Mouse (Mus musculus) kidney, embryonic 15.5 days (tissue): Measurements from ENCODE around the gene Rasgef1b. TPM values are rescaled to one million over a fixed set of nuclear protein-coding genes. Genes with fewer than 3 reads are reported as not detected.
A peak's percentile ranks its signal among the peaks of the same experiment; 100 is the strongest.

Experiments used
- ATAC-seq: fragments of 200-750 bp; cut with Nextera tagmentation; replicated peaks from 2 replicates; pipeline ENCODE4 v1.8.0; 2017; ENCODE audit warnings: moderate TSS enrichment; ENCODE audit not compliant: low FRiP score
- H3K27ac ChIP-seq: fragments of 300-500 bp; sonication (generic); 2 replicates; pipeline ENCODE4 v1.5.1; 2015; ENCODE audit warnings: mild to moderate bottlenecking, inconsistent platforms
- H3K27me3 ChIP-seq: fragments of 300-500 bp; sonication (generic); 2 replicates; pipeline ENCODE4 v1.6.1; 2015; ENCODE audit warnings: inconsistent platforms
- H3K36me3 ChIP-seq: fragments of 300-500 bp; sonication (generic); 2 replicates; pipeline ENCODE4 v1.6.1; 2015; ENCODE audit warnings: inconsistent platforms
- H3K4me1 ChIP-seq: fragments of 300-500 bp; sonication (generic); 2 replicates; pipeline ENCODE4 v1.6.1; 2015; ENCODE audit warnings: inconsistent platforms
- H3K4me2 ChIP-seq: fragments of 300-500 bp; sonication (generic); 2 replicates; pipeline ENCODE4 v1.6.1; 2015; ENCODE audit warnings: moderate library complexity, mild to moderate bottlenecking, inconsistent platforms
- H3K4me3 ChIP-seq: fragments of 300-500 bp; sonication (generic); replicated peaks from 2 replicates; pipeline ENCODE4 v1.5.1; 2015; ENCODE audit warnings: mild to moderate bottlenecking, inconsistent platforms
- H3K9ac ChIP-seq: fragments of 300-500 bp; sonication (generic); 2 replicates; pipeline ENCODE4 v1.6.1; 2015; ENCODE audit warnings: mild to moderate bottlenecking, inconsistent platforms
- H3K9me3 ChIP-seq: fragments of 300-500 bp; sonication (generic); replicated peaks from 2 replicates; pipeline ENCODE4 v1.6.1; 2016; ENCODE audit warnings: inconsistent platforms
- WGBS: fragments of 180-500 bp; shearing (Covaris S2); methylation state at CpG from one replicate; pipeline ENCODE4 v1.1.7; 2015; ENCODE audit warnings: mixed read lengths; 5-methylcytosine and 5-hydroxymethylcytosine counted together
- polyA plus RNA-seq: library from polyadenylated mRNA; unstranded; fragments of >200 nt; fragmentation: Nextera tagmentation; extraction: Ambion mirVana; gene quantifications from 2 replicates; pipeline ENCODE4 v1.2.1, GENCODE M21; 2015

The Rasgef1b gene
- polyA plus RNA-seq, 1 experiment from 2014 or later = 7.0 TPM

DNA sequence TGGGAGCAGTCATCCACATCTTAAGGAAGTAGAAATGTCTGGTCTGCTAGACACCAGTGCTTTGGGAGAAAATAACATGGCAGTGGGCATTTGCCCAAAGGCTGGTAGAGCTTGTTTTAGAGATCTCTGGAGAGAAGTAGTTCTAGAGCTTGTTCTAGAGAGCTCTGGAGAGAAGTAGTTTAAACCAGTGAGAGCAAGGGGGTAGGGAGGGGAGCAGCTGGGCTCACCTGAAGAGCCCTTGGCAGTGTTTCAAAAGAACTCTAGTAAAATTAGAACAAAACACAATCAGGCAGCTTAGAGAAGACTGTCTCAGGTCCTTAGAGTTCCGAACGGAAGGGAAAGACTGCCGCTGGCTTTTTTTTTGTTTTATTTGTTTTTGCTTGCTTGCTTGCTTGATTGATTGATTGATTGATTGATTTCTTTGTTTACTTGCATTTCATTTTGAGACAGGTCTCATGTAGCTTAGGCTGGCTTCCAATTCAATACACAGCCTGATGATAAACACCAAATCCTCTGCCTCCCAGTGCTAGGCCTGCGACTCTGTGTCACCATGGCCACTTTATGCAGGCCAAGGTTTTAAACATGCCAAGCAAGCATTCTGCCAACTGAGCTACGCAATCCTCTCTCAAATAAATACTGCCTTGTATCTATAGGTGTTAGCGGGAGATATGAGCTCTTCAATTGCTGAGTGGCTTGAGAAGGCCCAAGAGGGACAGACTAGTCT lies 466.5 kb downstream of the Rasgef1b start:
- H3K4me2 ChIP-seq = no peak overlapping the region
- peaks cover 6% of the 10 kb centered on the region for H3K4me1 ChIP-seq
- no peak overlapping the region for H3K9ac ChIP-seq
- 85% methylated on average over 6 of the region's 6 CpGs for WGBS
- no peaks in the 10 kb centered on the region for H3K9me3 ChIP-seq
- H3K27me3 ChIP-seq = no peaks in the 10 kb centered on the region
- no peak for ATAC-seq
- no peak overlapping the region for H3K27ac ChIP-seq
- H3K4me3 ChIP-seq = no peak overlapping the region
- H3K36me3 ChIP-seq = no peaks in the 10 kb centered on the region

DNA sequence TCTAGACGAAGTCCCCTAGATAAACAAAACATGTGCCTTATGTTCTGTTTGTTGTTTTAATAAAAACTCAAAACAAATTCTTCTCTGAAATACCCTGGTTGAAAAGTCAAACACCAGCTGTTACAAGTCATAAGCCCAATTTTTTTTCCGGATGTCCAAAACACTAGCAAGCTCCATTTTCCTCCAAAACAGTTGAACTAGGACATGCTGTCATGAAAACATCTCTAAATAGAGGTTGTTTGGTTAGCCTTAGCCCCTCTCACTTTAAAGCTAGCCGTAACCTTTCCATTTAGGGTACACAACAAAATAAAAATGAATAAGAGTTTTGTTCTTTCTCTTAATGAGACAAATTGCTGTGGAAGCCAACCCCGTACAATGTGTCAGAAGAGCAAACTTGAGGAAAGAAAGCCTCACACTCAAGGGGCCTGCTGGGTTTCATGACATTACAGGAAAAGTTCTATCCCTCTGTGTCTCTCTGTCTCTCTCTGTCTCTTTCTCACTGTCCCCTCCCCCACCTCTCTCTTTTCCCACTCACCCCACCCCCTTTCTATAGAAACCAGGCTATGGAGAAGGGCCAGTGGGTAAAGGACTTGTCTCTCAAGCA lies 467.6 kb downstream of the Rasgef1b start:
- peak overlapping the region; percentile 32; the same call in 1 of the 2 replicates for H3K27ac ChIP-seq

DNA sequence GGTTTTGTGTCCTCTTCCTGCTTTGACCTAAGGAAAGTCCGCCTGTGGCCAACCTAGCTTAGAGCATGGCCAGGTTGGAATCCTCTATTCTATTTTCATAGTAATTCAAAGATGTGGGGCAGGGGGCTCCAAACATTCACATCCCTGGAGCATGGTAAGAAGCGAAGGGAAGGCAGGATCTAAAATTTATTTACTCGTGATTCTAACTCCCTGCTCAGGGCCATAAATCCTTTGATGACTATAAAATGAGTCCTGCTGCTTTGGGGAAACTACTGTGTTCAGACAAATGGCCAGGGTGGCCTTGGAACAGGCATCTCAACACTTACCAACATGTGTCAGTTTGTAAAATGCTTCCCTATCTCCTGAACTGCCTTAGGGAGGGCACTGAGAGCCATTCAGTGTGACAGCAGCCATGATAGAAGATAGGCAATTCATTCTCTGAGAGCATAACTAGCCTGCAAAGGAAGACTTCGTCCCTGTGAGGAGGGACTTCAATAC lies 470.8 kb downstream of the Rasgef1b start:
- no peaks in the 10 kb centered on the region for H3K27me3 ChIP-seq
- H3K36me3 ChIP-seq = no peaks in the 10 kb centered on the region
- no peak overlapping the region for H3K27ac ChIP-seq
- no peak overlapping the region for H3K4me2 ChIP-seq
- H3K9me3 ChIP-seq = no peaks in the 10 kb centered on the region
- H3K4me3 ChIP-seq = no peak overlapping the region
- H3K4me1 ChIP-seq = peaks cover 6% of the 10 kb centered on the region
- 39% methylated on average over 4 of the region's 4 CpGs for WGBS
- H3K9ac ChIP-seq = no peak overlapping the region
- ATAC-seq = no peak

More for the DNA sequence above, 467.6 kb downstream of the Rasgef1b start:
- H3K9me3 ChIP-seq = no peaks in the 10 kb centered on the region
- H3K9ac ChIP-seq = no peak overlapping the region
- no peak overlapping the region for H3K4me3 ChIP-seq
- peaks cover 6% of the 10 kb centered on the region for H3K4me1 ChIP-seq
- no peaks in the 10 kb centered on the region for H3K27me3 ChIP-seq
- H3K4me2 ChIP-seq = no peak overlapping the region
- 73% methylated on average over 4 of the region's 4 CpGs for WGBS
- peak; percentile 40; the same call in 1 of the 2 replicates for ATAC-seq
- H3K36me3 ChIP-seq = no peaks in the 10 kb centered on the region

DNA sequence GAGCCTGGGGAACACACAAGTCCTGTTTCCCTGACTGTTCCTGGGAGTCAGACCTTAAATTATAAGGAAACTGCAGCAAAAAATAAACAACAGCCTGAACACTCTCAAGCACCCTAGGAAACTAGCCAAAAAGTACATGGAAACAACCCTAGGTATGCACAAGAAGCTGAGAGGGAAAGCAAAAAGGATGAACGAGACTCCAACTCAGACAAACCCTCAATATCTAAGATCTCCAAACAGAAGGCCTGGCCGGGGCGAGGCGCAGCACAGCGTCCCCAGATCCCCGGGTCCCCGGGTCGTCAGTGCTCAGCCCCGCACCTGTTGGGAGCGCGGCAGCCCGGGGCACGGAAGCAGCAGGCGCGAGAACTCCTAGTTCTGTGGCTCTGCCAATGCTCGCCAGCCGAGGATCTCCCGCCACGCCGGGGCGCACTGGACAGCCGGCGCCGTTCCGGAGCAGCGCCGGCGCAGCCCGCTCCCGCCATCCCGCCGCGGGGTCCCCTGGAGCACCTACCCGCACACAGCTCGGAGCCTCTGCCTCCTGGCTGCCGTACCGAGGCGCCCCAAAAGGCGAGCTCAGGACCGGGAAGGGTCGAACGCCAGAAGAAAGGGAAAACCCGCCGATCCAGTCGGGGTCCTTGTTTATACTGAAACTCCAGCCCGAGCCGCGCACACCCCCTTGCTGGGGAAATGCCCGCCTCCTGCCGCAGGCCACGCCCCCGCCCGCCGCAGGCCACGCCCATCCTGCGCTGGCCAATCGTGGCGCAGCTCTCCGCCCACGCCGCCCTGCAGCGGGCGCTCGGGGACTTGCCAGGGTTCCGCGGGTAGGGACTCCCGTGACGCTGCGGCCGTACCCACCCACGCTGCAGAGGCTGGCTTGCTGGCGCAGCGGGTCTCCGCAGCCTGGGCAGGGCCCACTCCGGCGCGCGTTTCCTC lies 476.4 kb downstream of the Rasgef1b start:
- H3K27ac ChIP-seq = peak overlapping the region; percentile 87
- peak overlapping the region; percentile 76 for H3K4me3 ChIP-seq
- H3K36me3 ChIP-seq = no peaks in the 10 kb centered on the region
- H3K4me1 ChIP-seq = peaks cover 19% of the 10 kb centered on the region
- peaks cover 11% of the 10 kb centered on the region for H3K27me3 ChIP-seq
- H3K9ac ChIP-seq = peak overlapping the region; percentile 59
- peak; percentile 93 for ATAC-seq
- WGBS = under 1% methylated on average over 75 of the region's 78 CpGs
- H3K4me2 ChIP-seq = peak overlapping the region; percentile 90
- H3K9me3 ChIP-seq = no peaks in the 10 kb centered on the region

- H3K27ac ChIP-seq = 0 out of 2 replicates have a peak overlapping the region, but pooled peaks have one; percentile 87
- peaks cover 16% of the 10 kb centered on the region for H3K27me3 ChIP-seq
- peak overlapping the region; percentile 76 for H3K4me3 ChIP-seq
- peak overlapping the region; percentile 90 for H3K4me2 ChIP-seq
- H3K36me3 ChIP-seq = no peaks in the 10 kb centered on the region
- ATAC-seq = no peak
- peaks cover 21% of the 10 kb centered on the region for H3K4me1 ChIP-seq
- H3K9ac ChIP-seq = peak overlapping the region; percentile 59
- no peaks in the 10 kb centered on the region for H3K9me3 ChIP-seq
- WGBS = 6% methylated on average over 34 of the region's 34 CpGs
These were observed 477.3 kb downstream of the Rasgef1b start for GRCm38 (mm10) chr5:99251379-99252202.

DNA sequence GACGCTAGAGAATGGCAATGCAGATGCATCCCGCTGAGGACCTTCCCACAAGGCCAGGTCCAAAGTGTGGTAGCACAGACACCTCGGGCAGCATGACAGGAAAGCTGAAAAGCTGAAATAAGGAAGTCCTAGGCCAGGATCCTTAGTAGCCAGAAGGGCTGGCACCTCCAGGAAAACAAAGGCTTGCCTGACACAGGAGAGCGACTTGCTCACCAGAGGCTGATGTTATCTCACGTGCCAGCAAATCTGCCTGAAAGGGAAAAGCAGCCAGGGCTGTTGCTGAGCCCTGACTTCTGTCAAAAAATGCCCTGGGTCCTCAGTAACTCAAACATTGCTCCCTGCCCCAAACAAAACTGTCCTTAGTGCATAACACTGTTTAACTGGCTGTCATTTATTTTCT lies 478.0 kb downstream of the Rasgef1b start:
- peaks cover 16% of the 10 kb centered on the region for H3K27me3 ChIP-seq
- H3K4me1 ChIP-seq = peaks cover 21% of the 10 kb centered on the region
- peak overlapping the region; percentile 76 for H3K4me3 ChIP-seq
- 40% methylated on average over 5 of the region's 5 CpGs for WGBS
- H3K9me3 ChIP-seq = no peaks in the 10 kb centered on the region
- H3K36me3 ChIP-seq = no peaks in the 10 kb centered on the region
- peak overlapping the region; percentile 90 for H3K4me2 ChIP-seq
- no peak overlapping the region for H3K9ac ChIP-seq
- no peak for ATAC-seq
- H3K27ac ChIP-seq = no peak overlapping the region

GRCm38 (mm10) chr5:99248501-99248900 lies 480.4 kb downstream of the Rasgef1b start:
- Histone ChIP-seq H3K4me2 (no peak overlapping the region), H3K36me3 (no peaks in the 10 kb centered on the region), H3K4me3 (no peak overlapping the region), H3K27me3 (peaks cover 16% of the 10 kb centered on the region), H3K4me1 (peaks cover 21% of the 10 kb centered on the region), H3K9ac (no peak overlapping the region), H3K9me3 (no peaks in the 10 kb centered on the region), H3K27ac (no peak overlapping the region)
- ATAC-seq = no peak
- 3% methylated on average over 7 of the region's 7 CpGs for WGBS

DNA sequence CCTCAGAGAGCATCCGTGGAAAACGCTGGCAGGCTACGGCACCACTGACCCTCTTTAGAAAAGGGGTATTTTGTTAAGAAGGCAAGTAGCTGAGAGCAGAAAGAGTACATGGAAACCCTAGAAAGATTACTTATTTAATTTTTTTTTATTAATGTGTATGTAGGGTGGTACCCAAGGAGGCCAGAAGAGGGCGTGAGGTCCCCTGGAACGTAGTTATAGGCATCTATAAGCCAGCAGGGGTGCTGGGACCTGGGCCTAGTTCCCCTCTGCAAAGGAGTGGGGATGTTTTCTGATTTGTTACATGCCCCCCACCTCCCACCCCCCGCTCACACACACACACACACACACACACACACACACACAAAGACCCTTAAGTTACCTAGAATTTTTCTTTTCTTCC lies 480.9 kb downstream of the Rasgef1b start:
- no peaks in the 10 kb centered on the region for H3K9me3 ChIP-seq
- H3K4me2 ChIP-seq = no peak overlapping the region
- H3K27ac ChIP-seq = no peak overlapping the region
- 90% methylated on average over 6 of the region's 6 CpGs for WGBS
- H3K9ac ChIP-seq = no peak overlapping the region
- H3K27me3 ChIP-seq = peaks cover 16% of the 10 kb centered on the region
- H3K4me3 ChIP-seq = no peak overlapping the region
- H3K4me1 ChIP-seq = peaks cover 21% of the 10 kb centered on the region
- peaks cover under 1% of the 10 kb centered on the region; the same call in 1 of the 2 replicates for H3K36me3 ChIP-seq
- ATAC-seq = no peak

GRCm38 (mm10) chr5:99247441-99247840 lies 481.4 kb downstream of the Rasgef1b start:
- 68% methylated on average over 7 of the region's 7 CpGs for WGBS
- peaks cover 3% of the 10 kb centered on the region; the same call in 1 of the 2 replicates for H3K36me3 ChIP-seq
- H3K27ac ChIP-seq = no peak overlapping the region
- H3K27me3 ChIP-seq = peaks cover 16% of the 10 kb centered on the region
- H3K4me3 ChIP-seq = no peak overlapping the region
- no peak overlapping the region for H3K4me2 ChIP-seq
- peaks cover 21% of the 10 kb centered on the region for H3K4me1 ChIP-seq
- H3K9me3 ChIP-seq = no peaks in the 10 kb centered on the region
- no peak for ATAC-seq
- no peak overlapping the region for H3K9ac ChIP-seq

GRCm38 (mm10) chr5:99246972-99247371 lies 481.9 kb downstream of the Rasgef1b start:
- WGBS = 36% methylated on average over 6 of the region's 6 CpGs
- H3K27ac ChIP-seq = no peak overlapping the region

More at GRCm38 (mm10) chr5:99246972-99247371, 481.9 kb downstream of the Rasgef1b start:
- peaks cover 21% of the 10 kb centered on the region for H3K4me1 ChIP-seq
- H3K27me3 ChIP-seq = peaks cover 16% of the 10 kb centered on the region
- no peak for ATAC-seq
- H3K4me2 ChIP-seq = no peak overlapping the region
- no peak overlapping the region for H3K9ac ChIP-seq
- H3K36me3 ChIP-seq = peaks cover 3% of the 10 kb centered on the region; the same call in 1 of the 2 replicates
- no peak overlapping the region for H3K4me3 ChIP-seq
- H3K9me3 ChIP-seq = no peaks in the 10 kb centered on the region
